Mouse (Mus musculus) stomach, embryonic 16.5 days (tissue): ENCODE results near the gene Vps4b. TPM values are rescaled to one million over a fixed set of nuclear protein-coding genes. Genes with fewer than 3 reads are reported as not detected.

ENCODE experiments used
- ATAC-seq: fragments of 200-750 bp; cut with Nextera tagmentation; 2 replicates; pipeline ENCODE4 v1.8.0; 2017; ENCODE audit warnings: moderate number of reproducible peaks, moderate TSS enrichment; ENCODE audit not compliant: insufficient read depth, low FRiP score
- H3K27ac ChIP-seq: fragments of 300-500 bp; sonication (generic); 2 replicates; pipeline ENCODE4 v1.5.1; 2014; ENCODE audit warnings: low read length
- H3K27me3 ChIP-seq: fragments of 300-500 bp; sonication (generic); 2 replicates; pipeline ENCODE4 v1.6.1; 2014; ENCODE audit warnings: low read length, control low read depth, mixed read lengths; ENCODE audit not compliant: control insufficient read depth, insufficient read depth
- H3K36me3 ChIP-seq: fragments of 300-500 bp; sonication (generic); 2 replicates; pipeline ENCODE4 v1.6.1; 2014; ENCODE audit warnings: low read length; ENCODE audit not compliant: control insufficient read depth, insufficient read depth
- H3K4me1 ChIP-seq: fragments of 300-500 bp; sonication (generic); 2 replicates; pipeline ENCODE4 v1.6.1; 2014; ENCODE audit warnings: low read length, control low read depth, mixed read lengths; ENCODE audit not compliant: control insufficient read depth, insufficient read depth
- H3K4me2 ChIP-seq: fragments of 300-500 bp; sonication (generic); 2 replicates; pipeline ENCODE4 v1.6.1; 2014; ENCODE audit warnings: low read depth, low read length, mixed read lengths
- H3K4me3 ChIP-seq: fragments of 300-500 bp; sonication (generic); replicated peaks from 2 replicates; pipeline ENCODE4 v1.5.1; 2014; ENCODE audit warnings: mild to moderate bottlenecking, low read length
- H3K9ac ChIP-seq: fragments of 300-500 bp; sonication (generic); 2 replicates; pipeline ENCODE4 v1.6.1; 2014; ENCODE audit warnings: low read length
- H3K9me3 ChIP-seq: fragments of 300-500 bp; sonication (generic); replicated peaks from 2 replicates; pipeline ENCODE4 v1.6.1; 2016; ENCODE audit warnings: low read length, control low read depth; ENCODE audit not compliant: control insufficient read depth
- WGBS: fragments of 180-500 bp; shearing (Covaris S2); extraction: QIAGEN DNeasy Blood & Tissue Kit; methylation state at CpG from one replicate; pipeline ENCODE4 v1.1.7; 2014; 5-methylcytosine and 5-hydroxymethylcytosine counted together
- polyA plus RNA-seq: library from polyadenylated mRNA; unstranded; fragments of >200 nt; fragmentation: Nextera tagmentation; extraction: Ambion mirVana; gene quantifications from 2 replicates; pipeline ENCODE4 v1.2.1, GENCODE M21; 2015

Gene Vps4b
- polyA plus RNA-seq, 1 experiment from 2014 or later = 82.1 TPM

GRCm38 (mm10) chr1:106714530-106714981 lies 82.0 kb downstream of the Vps4b start:
- Histone ChIP-seq H3K27me3 (no peaks in the 10 kb centered on the region), H3K4me3 (peak overlapping the region; percentile 56), H3K36me3 (no peaks in the 10 kb centered on the region), H3K27ac (peak overlapping the region; percentile 93), H3K9ac (peak overlapping the region; percentile 91), H3K9me3 (no peaks in the 10 kb centered on the region), H3K4me2 (peak overlapping the region; percentile 93), H3K4me1 (peaks cover 12% of the 10 kb centered on the region; the same call in 1 of the 2 replicates)
- 2% methylated on average over 20 of the region's 21 CpGs for WGBS
- no peak; the same call in 1 of the 2 replicates for ATAC-seq

Other genes with a start within 250 kb of the Vps4b start
- 17.8 and 18.0 TPM in 2 replicates for gene Bcl2, start 82.5 kb downstream of the Vps4b start, polyA plus RNA-seq
- 15.7 and 18.5 TPM in 2 replicates for gene Kdsr, start 37.0 kb downstream of the Vps4b start, polyA plus RNA-seq
- gene Serpinb5, start 64.4 kb upstream of the Vps4b start, polyA plus RNA-seq = 71.1 and 80.8 TPM in 2 replicates
- 14.5 and 25.0 TPM in 2 replicates for gene Serpinb12, start 137.7 kb upstream of the Vps4b start, polyA plus RNA-seq
- gene Serpinb13, start 184.3 kb upstream of the Vps4b start, polyA plus RNA-seq = 0.08 TPM in 1 of 2 replicates, not detected in the other